Mouse (Mus musculus): ENCODE measurements around the gene Cd300lg.

DNA sequence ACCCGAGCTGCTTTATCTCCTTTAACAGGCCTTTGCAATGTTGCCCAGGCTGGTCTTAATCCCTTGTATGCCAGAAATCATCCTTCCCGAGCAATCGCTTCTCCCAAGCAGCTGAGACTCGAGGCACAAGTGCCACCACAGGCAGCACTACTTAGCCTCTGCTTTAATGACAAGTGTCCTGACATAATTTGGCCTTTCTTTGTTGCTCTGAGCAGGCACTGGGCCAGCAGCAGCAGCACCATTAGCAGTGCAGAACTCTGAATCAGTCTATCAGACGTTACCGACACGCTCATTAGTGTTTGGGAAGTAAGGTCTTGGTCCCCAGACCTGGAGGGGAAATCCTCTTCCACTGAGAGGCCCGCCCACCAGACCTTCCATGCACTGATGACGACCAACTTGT lies 21.6 kb upstream of the Cd300lg start:
- TF ChIP-seq CTCF (IDR thresholded peaks at IDR 0.05; ENCODE audit: low read depth) (no peak), EP300 (IDR thresholded peaks at IDR 0.05; ENCODE audit: low read depth) (no peak)
